Mouse (Mus musculus): ENCODE measurements around the gene Lamc2.

Gene Lamc2

GRCm38 (mm10) chr1:153128780-153129179, 57.5 kb downstream of the Lamc2 start:
- no peak for DNase-seq (ENCODE audit: low read depth, low spot score)

- DNase-seq (ENCODE audit: low read depth, low spot score) = no peak
Measured at GRCm38 (mm10) chr1:153127622-153128021, 58.6 kb downstream of the Lamc2 start.

GRCm38 (mm10) chr1:153126491-153127381, 59.5 kb downstream of the Lamc2 start:
- DNase-seq (ENCODE audit: low read depth, low spot score) = no peak

GRCm38 (mm10) chr1:153125287-153126275, 60.7 kb downstream of the Lamc2 start:
- DNase-seq (ENCODE audit: low read depth, low spot score) = no peak

GRCm38 (mm10) chr1:153124502-153124901, 61.7 kb downstream of the Lamc2 start:
- DNase-seq (ENCODE audit: low read depth, low spot score) = no peak

- DNase-seq (ENCODE audit: low read depth, low spot score) = no peak
Measured at GRCm38 (mm10) chr1:153122764-153123163, 63.5 kb downstream of the Lamc2 start.

GRCm38 (mm10) chr1:153121320-153121719, 64.9 kb downstream of the Lamc2 start:
- DNase-seq (ENCODE audit: low read depth, low spot score) = no peak

GRCm38 (mm10) chr1:153120544-153120943, 65.7 kb downstream of the Lamc2 start:
- no peak for DNase-seq (ENCODE audit: low read depth, low spot score)

- peak; percentile 68 for DNase-seq (ENCODE audit: low read depth, low spot score)
Measured at GRCm38 (mm10) chr1:153115315-153115714, 70.9 kb downstream of the Lamc2 start.

- DNase-seq (ENCODE audit: low read depth, low spot score) = no peak
Measured at GRCm38 (mm10) chr1:153111596-153111995, 74.7 kb downstream of the Lamc2 start.

GRCm38 (mm10) chr1:153109836-153110235, 76.4 kb downstream of the Lamc2 start:
- no peak for DNase-seq (ENCODE audit: low read depth, low spot score)

- DNase-seq (ENCODE audit: low read depth, low spot score) = peak; percentile 77
Measured at GRCm38 (mm10) chr1:153109346-153109745, 76.9 kb downstream of the Lamc2 start.

- no peak for DNase-seq (ENCODE audit: low read depth, low spot score)
Measured at GRCm38 (mm10) chr1:153107866-153108265, 78.4 kb downstream of the Lamc2 start.

- no peak for DNase-seq (ENCODE audit: low read depth, low spot score)
Measured at GRCm38 (mm10) chr1:153104804-153105203, 81.4 kb downstream of the Lamc2 start.

- peak; percentile 63 for DNase-seq (ENCODE audit: low read depth, low spot score)
Measured at GRCm38 (mm10) chr1:153103186-153103554, 83.1 kb downstream of the Lamc2 start.

- no peak for DNase-seq (ENCODE audit: low read depth, low spot score)
Measured at GRCm38 (mm10) chr1:153102296-153103185, 83.7 kb downstream of the Lamc2 start.

- DNase-seq (ENCODE audit: low read depth, low spot score) = peak; percentile 85
Measured at GRCm38 (mm10) chr1:153101327-153101880, 84.8 kb downstream of the Lamc2 start.

- no peak for DNase-seq (ENCODE audit: low read depth, low spot score)
Measured at GRCm38 (mm10) chr1:153100912-153101311, 85.3 kb downstream of the Lamc2 start.

GRCm38 (mm10) chr1:153098586-153098985, 87.7 kb downstream of the Lamc2 start:
- DNase-seq (ENCODE audit: low read depth, low spot score) = peak; percentile 88

- peak; percentile 83 for DNase-seq (ENCODE audit: low read depth, low spot score)
Measured at GRCm38 (mm10) chr1:153097017-153097675, 89.1 kb downstream of the Lamc2 start.
